Mouse (Mus musculus): ENCODE data around the gene Sectm1b.

Gene Sectm1b

GRCm38 (mm10) chr11:121047826-121048399 is 15.5 kb downstream of the Sectm1b start:
- no peak for TF ChIP-seq GATA4 (IDR thresholded peaks at IDR 0.05; ENCODE audit: insufficient replicate concordance, low read length)

DNA sequence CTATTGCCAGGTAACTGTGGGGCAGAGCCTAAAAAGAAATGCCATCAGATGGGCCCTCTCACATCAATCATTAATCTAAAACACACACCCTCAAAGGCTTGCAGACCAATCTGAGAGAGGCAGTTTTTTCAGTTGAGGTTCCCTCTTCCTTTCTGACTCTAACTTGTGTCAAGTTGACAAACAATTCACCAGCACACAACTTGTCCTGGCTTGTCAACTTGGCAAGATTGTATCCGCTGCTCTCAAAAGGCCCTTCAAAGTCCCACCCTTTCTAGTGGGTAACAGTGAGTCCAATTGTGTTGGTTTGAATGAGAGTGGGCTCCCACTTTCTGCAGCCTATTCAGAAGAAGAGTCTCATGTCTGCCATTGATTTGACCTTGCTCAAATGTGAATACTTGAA is 18.1 kb downstream of the Sectm1b start:
- TF ChIP-seq GATA4 (IDR thresholded peaks at IDR 0.05; ENCODE audit: insufficient replicate concordance, low read length), result no peak

- no peak for TF ChIP-seq GATA4 (IDR thresholded peaks at IDR 0.05; ENCODE audit: insufficient replicate concordance, low read length)
These were observed 20.9 kb downstream of the Sectm1b start for GRCm38 (mm10) chr11:121042480-121042879.

DNA sequence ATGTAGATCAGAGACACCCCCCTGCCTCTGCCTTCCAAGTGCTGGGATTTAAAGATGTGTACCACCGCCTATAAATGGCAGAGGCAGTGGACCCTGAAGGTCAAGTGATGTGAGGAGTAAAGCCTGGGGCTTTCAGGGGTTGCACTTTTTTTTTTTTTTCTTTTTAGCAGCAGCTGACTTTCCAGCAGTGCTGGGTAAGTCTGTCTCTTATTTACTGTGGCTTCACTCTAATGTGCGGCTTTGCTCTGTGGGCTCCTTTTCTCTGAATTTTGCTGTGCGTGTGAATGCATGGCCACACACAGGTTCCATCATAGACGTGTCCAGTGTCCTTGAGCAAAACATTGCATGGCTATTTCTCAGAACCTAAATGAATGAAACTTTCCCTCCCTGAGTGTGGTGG is 21.7 kb downstream of the Sectm1b start:
- TF ChIP-seq GATA4 (IDR thresholded peaks at IDR 0.05; ENCODE audit: insufficient replicate concordance, low read length), result no peak

GRCm38 (mm10) chr11:121041212-121041611 is 22.2 kb downstream of the Sectm1b start:
- no peak for TF ChIP-seq GATA4 (IDR thresholded peaks at IDR 0.05; ENCODE audit: insufficient replicate concordance, low read length)

- TF ChIP-seq GATA4 (IDR thresholded peaks at IDR 0.05; ENCODE audit: insufficient replicate concordance, low read length), result no peak
These were observed 24.1 kb downstream of the Sectm1b start, which contains the start of gene Cd7 for GRCm38 (mm10) chr11:121039302-121039701. TSS of gene Cd7 (minus strand) at chr11:121039418.

DNA sequence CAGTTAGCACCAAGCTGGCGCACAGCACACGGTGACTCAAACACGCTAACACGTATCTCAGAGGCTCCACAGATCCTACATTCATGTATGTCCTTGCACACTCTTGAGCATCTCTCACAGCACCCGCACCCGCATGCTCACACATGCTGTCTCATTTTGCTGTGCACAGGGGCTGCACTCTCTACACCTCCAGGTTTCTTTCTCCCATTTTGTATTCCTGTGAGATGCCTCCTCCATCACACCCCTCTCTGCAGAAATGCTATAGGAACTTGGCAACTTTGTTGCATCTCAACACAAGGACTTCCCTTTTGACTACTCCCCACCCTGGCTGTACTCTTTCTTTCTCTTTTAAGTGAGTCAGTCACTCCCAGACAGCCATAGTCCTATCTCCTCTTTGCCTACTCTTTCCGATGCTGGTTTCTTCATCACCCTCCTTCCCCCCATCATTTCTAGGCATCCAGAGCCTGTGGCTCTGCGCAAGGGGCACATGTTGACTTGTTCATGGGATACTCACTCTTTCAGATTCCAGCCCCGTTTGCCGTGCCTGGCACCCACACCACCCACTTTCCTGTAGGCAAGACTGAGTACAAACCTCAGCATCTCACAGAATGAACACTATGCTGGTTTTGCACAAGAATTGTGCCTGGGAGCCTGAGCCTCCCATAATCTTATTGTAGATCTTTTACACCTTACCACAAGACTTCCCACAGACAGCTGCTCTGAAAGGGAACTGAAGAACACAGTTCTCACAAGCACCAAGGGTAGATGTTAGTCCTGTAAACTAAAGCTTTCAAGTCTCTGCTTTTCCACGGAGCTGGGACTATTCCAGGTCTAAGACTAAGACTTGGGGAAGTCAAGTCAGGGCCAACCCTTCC is 24.8 kb downstream of the Sectm1b start:
- no peak for TF ChIP-seq GATA4 (IDR thresholded peaks at IDR 0.05; ENCODE audit: insufficient replicate concordance, low read length)

GRCm38 (mm10) chr11:121033118-121033517 is 30.3 kb downstream of the Sectm1b start:
- TF ChIP-seq GATA4 (IDR thresholded peaks at IDR 0.05; ENCODE audit: insufficient replicate concordance, low read length), result no peak

DNA sequence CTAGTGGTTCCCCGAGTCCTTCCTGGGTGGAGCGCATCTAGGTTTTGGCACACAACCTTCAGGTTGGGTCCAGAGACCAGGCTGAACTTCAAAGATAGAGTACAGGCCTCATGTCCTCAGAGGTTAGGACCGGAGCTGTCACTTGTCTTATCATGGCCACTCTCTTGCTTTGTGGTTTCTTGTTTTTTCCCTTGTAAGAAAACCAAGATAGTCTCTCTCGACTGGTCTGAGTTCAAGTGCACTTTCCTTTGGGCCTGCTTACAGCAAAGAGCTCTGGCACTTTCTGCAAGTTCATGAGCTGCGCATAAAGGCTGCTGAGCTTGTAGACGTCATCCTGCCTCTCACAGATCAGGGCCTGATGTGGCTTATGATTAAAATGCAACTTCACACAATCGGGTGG is 36.1 kb downstream of the Sectm1b start:
- TF ChIP-seq GATA4 (IDR thresholded peaks at IDR 0.05; ENCODE audit: insufficient replicate concordance, low read length), result no peak

DNA sequence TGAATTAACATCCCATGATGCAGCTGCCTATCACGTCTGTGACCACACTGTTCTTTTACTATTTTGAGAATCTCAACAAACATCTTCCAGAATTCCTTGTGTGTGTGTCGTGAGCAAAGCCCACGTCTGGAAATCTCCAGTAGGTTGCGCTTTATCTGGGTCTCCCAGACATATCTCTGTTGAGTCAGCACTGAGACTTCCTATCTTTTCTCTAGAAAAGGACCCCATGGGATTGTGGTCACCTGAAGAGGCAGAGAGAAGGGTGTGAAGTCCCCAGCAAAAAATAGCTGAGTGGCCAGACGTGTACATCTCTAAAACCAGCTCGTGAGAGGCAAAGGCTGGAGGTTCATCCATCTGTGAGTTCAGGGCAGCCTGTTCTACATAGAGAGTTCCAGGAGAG is 39.2 kb downstream of the Sectm1b start:
- TF ChIP-seq GATA4 (IDR thresholded peaks at IDR 0.05; ENCODE audit: insufficient replicate concordance, low read length), result no peak

DNA sequence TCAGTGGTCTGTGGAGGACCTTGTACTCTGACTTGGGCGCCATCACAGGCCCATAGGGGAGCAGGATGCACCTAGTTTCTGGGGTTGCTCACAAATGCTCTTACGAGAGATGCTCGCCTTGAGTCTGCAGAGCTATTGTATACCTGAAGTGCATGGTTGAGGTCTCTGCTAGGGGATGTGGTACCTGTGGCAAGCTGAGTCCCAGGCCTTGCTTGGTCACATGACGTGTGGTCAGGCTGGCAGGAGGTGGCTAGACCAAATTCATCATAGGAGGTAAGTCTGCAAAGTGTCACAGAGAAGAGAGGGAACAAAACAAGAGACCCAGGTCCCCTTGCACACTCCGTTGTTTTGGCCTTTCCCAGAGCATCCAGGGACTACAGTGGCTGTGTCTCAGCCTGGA is 43.9 kb downstream of the Sectm1b start:
- TF ChIP-seq GATA4 (IDR thresholded peaks at IDR 0.05; ENCODE audit: insufficient replicate concordance, low read length), result no peak

DNA sequence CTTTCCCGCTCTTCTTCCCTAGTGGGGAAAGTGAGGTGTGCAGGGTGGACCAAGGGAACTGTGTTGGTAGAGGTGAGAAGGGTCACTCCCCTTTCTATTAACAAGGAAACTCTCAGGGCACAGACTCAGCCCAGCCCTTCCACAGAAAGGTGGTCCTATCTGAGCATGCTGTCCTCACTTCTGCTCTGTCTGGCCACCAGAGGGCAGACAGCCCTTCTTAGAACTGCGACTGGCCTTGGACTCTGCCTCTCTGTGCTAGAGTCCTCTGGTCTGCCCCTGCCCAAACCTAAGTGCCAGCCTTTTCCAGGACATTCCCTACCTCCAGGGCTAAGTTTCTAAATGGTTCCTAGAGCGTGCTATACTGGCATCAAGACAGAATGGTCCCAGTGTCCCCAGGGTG is 45.7 kb downstream of the Sectm1b start:
- TF ChIP-seq GATA4 (IDR thresholded peaks at IDR 0.05; ENCODE audit: insufficient replicate concordance, low read length), result no peak

GRCm38 (mm10) chr11:121015472-121015871 is 47.9 kb downstream of the Sectm1b start:
- TF ChIP-seq GATA4 (IDR thresholded peaks at IDR 0.05; ENCODE audit: insufficient replicate concordance, low read length), result no peak

DNA sequence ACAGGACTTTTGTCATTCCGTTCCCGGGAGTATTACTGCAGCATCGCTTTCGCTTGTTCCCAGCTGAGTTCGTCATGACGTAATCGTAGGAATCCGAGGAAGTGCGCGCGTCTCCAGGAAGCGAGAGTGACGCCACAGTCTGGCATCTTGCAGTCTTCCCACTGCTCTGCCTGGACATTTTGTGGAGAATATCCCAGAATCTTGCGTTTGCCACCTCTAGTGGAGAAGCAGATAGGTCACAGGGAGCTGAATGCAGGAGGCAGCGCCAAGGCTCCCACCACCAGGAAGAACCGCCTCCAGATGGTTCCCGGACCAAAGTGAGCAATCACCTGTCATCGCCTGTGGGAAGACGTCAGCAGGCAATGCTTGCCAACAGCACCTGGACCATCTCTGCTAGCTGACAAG is 48.5 kb downstream of the Sectm1b start:
- no peak for TF ChIP-seq GATA4 (IDR thresholded peaks at IDR 0.05; ENCODE audit: insufficient replicate concordance, low read length)

GRCm38 (mm10) chr11:121013656-121014055 is 49.7 kb downstream of the Sectm1b start:
- no peak for TF ChIP-seq GATA4 (IDR thresholded peaks at IDR 0.05; ENCODE audit: insufficient replicate concordance, low read length)

- TF ChIP-seq GATA4 (IDR thresholded peaks at IDR 0.05; ENCODE audit: insufficient replicate concordance, low read length), result no peak
These were observed 53.2 kb downstream of the Sectm1b start for GRCm38 (mm10) chr11:121010044-121010755.

Measured in liver, adult (tissue).